Mouse (Mus musculus): ENCODE results near the gene B4galnt4.

DNA sequence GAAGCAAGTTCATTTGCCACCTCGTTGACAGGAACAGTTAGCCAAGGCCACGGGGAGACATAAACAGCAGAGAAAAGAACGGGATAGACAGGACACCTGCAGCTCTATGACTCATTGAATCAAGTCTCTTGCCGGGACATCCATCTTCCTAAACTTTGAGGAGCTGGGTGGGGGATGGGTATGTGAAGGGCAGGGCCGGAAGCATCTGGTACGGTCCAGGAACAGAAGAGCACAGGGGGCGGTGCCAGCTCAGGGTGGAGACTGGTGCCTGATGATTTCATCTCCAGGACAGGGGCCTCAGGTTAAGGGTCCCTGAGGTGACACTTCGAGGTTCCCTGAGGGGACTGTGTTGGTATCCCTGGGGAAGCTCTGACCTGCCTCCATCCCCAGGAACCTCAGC is 27.0 kb downstream of the B4galnt4 start:
- TF ChIP-seq POLR2A (IDR thresholded peaks at IDR 0.05; ENCODE audit: extremely low read depth, insufficient read depth, low read length) (no peak), CTCF (IDR thresholded peaks at IDR 0.05; ENCODE audit: low read depth, low read length) (no peak)
